ENCODE assay signal across 8 mouse cellular contexts in genomic region chr10:81541803-81542202, GRCm38 (mm10). TPM values are rescaled to one million over a fixed set of nuclear protein-coding genes. Genes with fewer than 3 reads are reported as not detected.
A peak's percentile ranks its signal among the peaks of the same experiment; 100 is the strongest.
DNase-seq lines count a peak whose midpoint lies in the region; ATAC-seq and TF ChIP-seq lines count a peak whose summit lies in the region.

No protein-coding gene starts in this region.

- ATAC-seq in forebrain, embryonic 12.5 days (ENCODE audit: low FRiP score) = no peak
- ATAC-seq in forebrain, embryonic 16.5 days = no peak
- ATAC-seq in liver, postnatal 0 days = no peak

- DNase-seq in gastrocnemius, postnatal 14 days = peak; percentile 72
- DNase-seq in kidney, adult 11 months = peak; percentile 74
- peak; percentile 57 for DNase-seq in liver, postnatal 0 days
- DNase-seq in left cerebral cortex, adult 18-20 months (ENCODE audit: low spot score in 2 of 2) = no peak
- no peak for DNase-seq in cerebellum, adult 11 months
- no peak for DNase-seq in left cerebral cortex, postnatal 4 days

- H3K4me3 ChIP-seq in forebrain, embryonic 12.5 days (replicated peaks) = no peak overlapping the region
- H3K4me3 ChIP-seq in forebrain, embryonic 16.5 days (replicated peaks; ENCODE audit: low read length) = no peak overlapping the region
- no peak overlapping the region for H3K4me3 ChIP-seq in liver, postnatal 0 days (ENCODE audit: low read depth, low read length)

- no peak for TF ChIP-seq CTCF in liver, postnatal 0 days (IDR thresholded peaks at IDR 0.05; ENCODE audit: low read depth)

- H3K27ac ChIP-seq in forebrain, embryonic 12.5 days = no peak overlapping the region
- no peak overlapping the region for H3K27ac ChIP-seq in forebrain, embryonic 16.5 days (ENCODE audit: low read length)
- H3K27ac ChIP-seq in liver, postnatal 0 days (ENCODE audit: low read depth) = peak overlapping the region; percentile 74

- H3K4me1 ChIP-seq in forebrain, embryonic 12.5 days = peaks cover 39% of the 10 kb centered on the region
- peaks cover 24% of the 10 kb centered on the region for H3K4me1 ChIP-seq in forebrain, embryonic 16.5 days (replicated peaks; ENCODE audit: control insufficient read depth, insufficient read depth, low read length)
- H3K4me1 ChIP-seq in liver, postnatal 0 days (ENCODE audit: insufficient read depth) = peaks cover 50% of the 10 kb centered on the region

- intact Hi-C loops in gastrocnemius, postnatal 14 days (cut with DNase I; ENCODE audit: low total_unique reads) = no loop called here
- intact Hi-C loops in left cerebral cortex, postnatal 4 days (cut with DNase I) = loop anchor here (5.0 kb wide), 1 partner anchor 40 kb away; the partner anchor contains the start of gene S1pr4

- H3K4me2 ChIP-seq in forebrain, embryonic 12.5 days = no peak overlapping the region
- no peak overlapping the region for H3K4me2 ChIP-seq in forebrain, embryonic 16.5 days (ENCODE audit: low read length)
- H3K4me2 ChIP-seq in liver, postnatal 0 days (ENCODE audit: low read depth, low read length) = peak overlapping the region; percentile 99

- no peaks in the 10 kb centered on the region for H3K27me3 ChIP-seq in forebrain, embryonic 12.5 days
- no peaks in the 10 kb centered on the region for H3K27me3 ChIP-seq in forebrain, embryonic 16.5 days (replicated peaks; ENCODE audit: control insufficient read depth, insufficient read depth, low read length)
- no peaks in the 10 kb centered on the region for H3K27me3 ChIP-seq in liver, postnatal 0 days (ENCODE audit: insufficient read depth, low read length)

- 93% methylated on average over 10 of the region's 10 CpGs for WGBS in forebrain, embryonic 12.5 days
- WGBS in forebrain, embryonic 16.5 days = 83% methylated on average over 10 of the region's 10 CpGs
- 44% methylated on average over 10 of the region's 10 CpGs for WGBS in liver, postnatal 0 days (ENCODE audit: insufficient replicate concordance)

- no peak for TF ChIP-seq EP300 in liver, postnatal 0 days (IDR thresholded peaks at IDR 0.05; ENCODE audit: low read depth)

- peaks cover 9% of the 10 kb centered on the region; the same call in 1 of the 2 replicates for H3K36me3 ChIP-seq in forebrain, embryonic 12.5 days (replicated peaks)
- no peaks in the 10 kb centered on the region for H3K36me3 ChIP-seq in forebrain, embryonic 16.5 days (ENCODE audit: control insufficient read depth, insufficient read depth)
- H3K36me3 ChIP-seq in liver, postnatal 0 days (replicated peaks; ENCODE audit: insufficient read depth, low read length) = peaks cover 10% of the 10 kb centered on the region; the same call in 1 of the 2 replicates

- H3K9ac ChIP-seq in forebrain, embryonic 12.5 days = 0 out of 2 replicates have a peak overlapping the region, but pooled peaks have one; percentile 2
- H3K9ac ChIP-seq in forebrain, embryonic 16.5 days (replicated peaks; ENCODE audit: low read depth, low read length) = no peak overlapping the region
- H3K9ac ChIP-seq in liver, postnatal 0 days (replicated peaks) = peak overlapping the region; percentile 80

- H3K9me3 ChIP-seq in forebrain, embryonic 12.5 days = no peaks in the 10 kb centered on the region
- H3K9me3 ChIP-seq in forebrain, embryonic 16.5 days (ENCODE audit: control insufficient read depth, low read length) = no peaks in the 10 kb centered on the region
- no peaks in the 10 kb centered on the region for H3K9me3 ChIP-seq in liver, postnatal 0 days (ENCODE audit: low read length)

RNA-seq across cellular contexts. Expression of gene Gna11, which starts 3.2 kb away (rescaled TPM):
- polyA plus RNA-seq in forebrain, embryonic 12.5 days (2016; fragmentation: Nextera tagmentation; extraction: Ambion mirVana) = 74.8 and 75.9 TPM in 2 replicates
- 106 and 112 TPM in 2 replicates for polyA plus RNA-seq in forebrain, embryonic 16.5 days (2015; fragmentation: Nextera tagmentation; extraction: Ambion mirVana)
- 10 to 100 TPM; 31.6 to 34.6 TPM for total RNA-seq in gastrocnemius, postnatal 14 days (2021)
- 18.3 and 19.2 TPM in 2 replicates for polyA plus RNA-seq in liver, postnatal 0 days (2015; fragmentation: Nextera tagmentation; extraction: Ambion mirVana)
- 100 to 1,000 TPM; 105 to 114 TPM for total RNA-seq in left cerebral cortex, adult 18-20 months (2021)
- 100 to 1,000 TPM; 116 to 117 TPM for total RNA-seq in left cerebral cortex, postnatal 4 days (2021)

RNA-seq across cellular contexts. Expression of gene Aes, which starts 17.5 kb away (rescaled TPM):
- 520 TPM in 2 replicates for polyA plus RNA-seq in forebrain, embryonic 12.5 days (2016; fragmentation: Nextera tagmentation; extraction: Ambion mirVana)
- polyA plus RNA-seq in forebrain, embryonic 16.5 days (2015; fragmentation: Nextera tagmentation; extraction: Ambion mirVana) = 632 and 683 TPM in 2 replicates
- 100 to 1,000 TPM; 660 to 698 TPM for total RNA-seq in gastrocnemius, postnatal 14 days (2021)
- polyA plus RNA-seq in liver, postnatal 0 days (2015; fragmentation: Nextera tagmentation; extraction: Ambion mirVana) = 256 and 266 TPM in 2 replicates
- total RNA-seq in left cerebral cortex, adult 18-20 months (2021) = 100 to 1,000 TPM; 700 to 737 TPM
- 100 to 1,000 TPM; 474 to 479 TPM for total RNA-seq in left cerebral cortex, postnatal 4 days (2021)

RNA-seq across cellular contexts. Expression of gene Gna15, which starts 17.8 kb away (rescaled TPM):
- polyA plus RNA-seq in forebrain, embryonic 12.5 days (2016; fragmentation: Nextera tagmentation; extraction: Ambion mirVana) = 0.49 and 0.92 TPM in 2 replicates
- 0.42 and 0.76 TPM in 2 replicates for polyA plus RNA-seq in forebrain, embryonic 16.5 days (2015; fragmentation: Nextera tagmentation; extraction: Ambion mirVana)
- 1 to 10 TPM in 1 of 2 experiments, under 1 TPM in 1; 0.60 to 1.2 TPM for total RNA-seq in gastrocnemius, postnatal 14 days (2021)
- polyA plus RNA-seq in liver, postnatal 0 days (2015; fragmentation: Nextera tagmentation; extraction: Ambion mirVana) = 4.0 and 4.4 TPM in 2 replicates
- 1 to 10 TPM; 2.6 to 3.5 TPM for total RNA-seq in left cerebral cortex, adult 18-20 months (2021)
- total RNA-seq in left cerebral cortex, postnatal 4 days (2021) = 1 to 10 TPM; 1.1 to 1.6 TPM

RNA-seq across cellular contexts. Expression of gene Tle2, which starts 32.6 kb away (rescaled TPM):
- polyA plus RNA-seq in forebrain, embryonic 12.5 days (2016; fragmentation: Nextera tagmentation; extraction: Ambion mirVana) = 14.3 and 16.5 TPM in 2 replicates
- polyA plus RNA-seq in forebrain, embryonic 16.5 days (2015; fragmentation: Nextera tagmentation; extraction: Ambion mirVana) = 27.1 and 32.6 TPM in 2 replicates
- 1 to 10 TPM; 4.3 to 4.4 TPM for total RNA-seq in gastrocnemius, postnatal 14 days (2021)
- 1.2 and 2.2 TPM in 2 replicates for polyA plus RNA-seq in liver, postnatal 0 days (2015; fragmentation: Nextera tagmentation; extraction: Ambion mirVana)
- 10 to 100 TPM; 41.3 to 42.4 TPM for total RNA-seq in left cerebral cortex, adult 18-20 months (2021)
- 10 to 100 TPM; 34.0 to 44.5 TPM for total RNA-seq in left cerebral cortex, postnatal 4 days (2021)

RNA-seq across cellular contexts. Expression of gene S1pr4, which starts 41.9 kb away (rescaled TPM):
- 0.21 and 0.49 TPM in 2 replicates for polyA plus RNA-seq in forebrain, embryonic 12.5 days (2016; fragmentation: Nextera tagmentation; extraction: Ambion mirVana)
- 0.40 and 0.53 TPM in 2 replicates for polyA plus RNA-seq in forebrain, embryonic 16.5 days (2015; fragmentation: Nextera tagmentation; extraction: Ambion mirVana)
- under 1 TPM; 0.64 to 0.86 TPM for total RNA-seq in gastrocnemius, postnatal 14 days (2021)
- polyA plus RNA-seq in liver, postnatal 0 days (2015; fragmentation: Nextera tagmentation; extraction: Ambion mirVana) = 6.3 and 7.4 TPM in 2 replicates
- total RNA-seq in left cerebral cortex, adult 18-20 months (2021) = under 1 TPM; 0.58 to 0.82 TPM
- total RNA-seq in left cerebral cortex, postnatal 4 days (2021) = under 1 TPM; 0.14 to 0.66 TPM

Comparison
In these comparisons a context has a peak if more than half of its experiments do, and no peak if none do; other contexts are left out.
1. DNase-seq: peak in gastrocnemius, postnatal 14 days (single experiment), kidney, adult 11 months (single experiment) and liver, postnatal 0 days (single experiment); none in left cerebral cortex, adult 18-20 months (0 of 2), cerebellum, adult 11 months (single experiment) and left cerebral cortex, postnatal 4 days (single experiment).